Mouse (Mus musculus): ENCODE results near the gene Usp36. TPM values are rescaled to one million over a fixed set of nuclear protein-coding genes. Genes with fewer than 3 reads are reported as not detected.

Usp36 gene
- total and polyA plus RNA-seq, 2 experiments from 2014 or later: 12.6 to 19.7 TPM

- Histone ChIP-seq H3K9ac (replicated peaks; ENCODE audit: low read length) (no peak overlapping the region), H3K27ac (no peak overlapping the region), H3K9me3 (ENCODE audit: low read length) (no peaks in the 10 kb centered on the region), H3K4me3 (ENCODE audit: low read length) (no peak overlapping the region), H3K4me1 (ENCODE audit: insufficient read depth, low read length) (no peaks in the 10 kb centered on the region), H3K27me3 (ENCODE audit: insufficient read depth, low read length) (no peaks in the 10 kb centered on the region), H3K4me2 (ENCODE audit: low read depth, low read length) (no peak overlapping the region), H3K36me3 (ENCODE audit: insufficient read depth, low read length) (no peaks in the 10 kb centered on the region)
- DNase-seq (ENCODE audit: low spot score) (no peak), ATAC-seq (no peak)
- WGBS: 51% methylated on average over 6 of the region's 6 CpGs
- no peak for TF ChIP-seq CTCF (IDR thresholded peaks at IDR 0.05; ENCODE audit: low read depth)
These were observed 67.6 kb downstream of the Usp36 start for GRCm38 (mm10) chr11:118222351-118222885.

DNA sequence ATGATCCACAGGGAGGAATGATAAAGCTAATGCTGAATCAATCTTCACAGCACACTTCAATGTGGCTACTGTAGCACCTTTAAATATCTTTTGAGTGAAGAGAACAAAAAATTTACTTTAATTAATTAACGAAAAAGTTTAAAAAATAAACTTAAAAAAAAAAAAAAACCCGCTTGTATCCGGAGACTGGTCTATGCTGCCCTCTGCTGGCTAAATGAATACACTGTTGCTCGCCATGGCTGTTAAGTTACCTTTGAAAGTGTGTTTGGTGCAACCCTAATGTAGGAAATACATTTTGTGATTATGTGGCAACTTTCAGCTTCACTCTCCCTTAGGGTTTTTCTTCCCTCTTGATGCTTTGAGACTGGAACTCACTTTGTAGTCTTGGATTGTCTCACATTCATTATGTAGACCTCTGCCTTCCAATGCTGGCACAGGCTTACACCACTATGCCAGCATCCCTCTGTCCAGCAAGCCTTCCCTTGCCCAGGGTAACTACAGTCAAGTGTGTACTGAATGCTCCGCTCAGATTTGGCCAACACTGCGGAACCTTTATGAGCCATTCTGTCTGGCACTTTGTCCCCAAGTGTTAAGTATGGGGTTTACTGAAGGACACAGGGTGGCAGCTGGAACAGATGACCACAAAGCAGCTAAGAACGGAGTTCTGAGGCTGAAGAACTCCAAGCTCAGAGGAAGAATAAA is 69.3 kb downstream of the Usp36 start:
- DNase-seq (ENCODE audit: low spot score): peak; percentile 90
- peak; percentile 76; the same call in 1 of the 2 replicates for ATAC-seq
- peak overlapping the region; percentile 8; the same call in 1 of the 2 replicates for H3K27ac ChIP-seq
- H3K36me3 ChIP-seq (ENCODE audit: insufficient read depth, low read length): no peaks in the 10 kb centered on the region
- no peaks in the 10 kb centered on the region for H3K9me3 ChIP-seq (ENCODE audit: low read length)
- H3K4me2 ChIP-seq (ENCODE audit: low read depth, low read length): no peak overlapping the region
- H3K4me3 ChIP-seq (ENCODE audit: low read length): no peak overlapping the region
- no peaks in the 10 kb centered on the region for H3K27me3 ChIP-seq (ENCODE audit: insufficient read depth, low read length)
- no peaks in the 10 kb centered on the region for H3K4me1 ChIP-seq (ENCODE audit: insufficient read depth, low read length)
- 19% methylated on average over 7 of the region's 7 CpGs for WGBS
- H3K9ac ChIP-seq (replicated peaks; ENCODE audit: low read length): no peak overlapping the region
- peak; percentile 83 for TF ChIP-seq CTCF (IDR thresholded peaks at IDR 0.05; ENCODE audit: low read depth)

GRCm38 (mm10) chr11:118219066-118219465 is 71.0 kb downstream of the Usp36 start:
- Histone ChIP-seq H3K9me3 (ENCODE audit: low read length) (no peaks in the 10 kb centered on the region), H3K4me2 (ENCODE audit: low read depth, low read length) (no peak overlapping the region), H3K36me3 (ENCODE audit: insufficient read depth, low read length) (no peaks in the 10 kb centered on the region), H3K27ac (no peak overlapping the region), H3K4me3 (ENCODE audit: low read length) (no peak overlapping the region), H3K4me1 (ENCODE audit: insufficient read depth, low read length) (no peaks in the 10 kb centered on the region), H3K9ac (replicated peaks; ENCODE audit: low read length) (no peak overlapping the region), H3K27me3 (ENCODE audit: insufficient read depth, low read length) (no peaks in the 10 kb centered on the region)
- 89% methylated on average over 4 of the region's 4 CpGs for WGBS
- no peak for ATAC-seq
- DNase-seq (ENCODE audit: low spot score): no peak
- no peak for TF ChIP-seq CTCF (IDR thresholded peaks at IDR 0.05; ENCODE audit: low read depth)

GRCm38 (mm10) chr11:118216468-118216867 is 73.6 kb downstream of the Usp36 start:
- no peak overlapping the region for H3K4me3 ChIP-seq (ENCODE audit: low read length)
- no peak overlapping the region for H3K27ac ChIP-seq
- DNase-seq (ENCODE audit: low spot score) (no peak), ATAC-seq (no peak)
- no peak overlapping the region for H3K4me2 ChIP-seq (ENCODE audit: low read depth, low read length)
- H3K27me3 ChIP-seq (ENCODE audit: insufficient read depth, low read length): no peaks in the 10 kb centered on the region
- no peaks in the 10 kb centered on the region for H3K9me3 ChIP-seq (ENCODE audit: low read length)
- H3K9ac ChIP-seq (replicated peaks; ENCODE audit: low read length): no peak overlapping the region
- H3K4me1 ChIP-seq (ENCODE audit: insufficient read depth, low read length): peaks cover 19% of the 10 kb centered on the region
- H3K36me3 ChIP-seq (ENCODE audit: insufficient read depth, low read length): no peaks in the 10 kb centered on the region
- WGBS: 85% methylated on average over 6 of the region's 6 CpGs
- TF ChIP-seq CTCF (IDR thresholded peaks at IDR 0.05; ENCODE audit: low read depth): no peak

- no peaks in the 10 kb centered on the region for H3K9me3 ChIP-seq (ENCODE audit: low read length)
- DNase-seq (ENCODE audit: low spot score): no peak
- H3K27me3 ChIP-seq (ENCODE audit: insufficient read depth, low read length): no peaks in the 10 kb centered on the region
- no peak overlapping the region for H3K27ac ChIP-seq
- WGBS: 80% methylated on average over 5 of the region's 5 CpGs
- H3K4me2 ChIP-seq (ENCODE audit: low read depth, low read length): no peak overlapping the region
- TF ChIP-seq CTCF (IDR thresholded peaks at IDR 0.05; ENCODE audit: low read depth): no peak
- no peak for ATAC-seq
- H3K4me1 ChIP-seq (ENCODE audit: insufficient read depth, low read length): peaks cover 23% of the 10 kb centered on the region
- no peaks in the 10 kb centered on the region for H3K36me3 ChIP-seq (ENCODE audit: insufficient read depth, low read length)
- no peak overlapping the region for H3K9ac ChIP-seq (replicated peaks; ENCODE audit: low read length)
- no peak overlapping the region for H3K4me3 ChIP-seq (ENCODE audit: low read length)
These were observed 74.1 kb downstream of the Usp36 start for GRCm38 (mm10) chr11:118215928-118216458.

DNA sequence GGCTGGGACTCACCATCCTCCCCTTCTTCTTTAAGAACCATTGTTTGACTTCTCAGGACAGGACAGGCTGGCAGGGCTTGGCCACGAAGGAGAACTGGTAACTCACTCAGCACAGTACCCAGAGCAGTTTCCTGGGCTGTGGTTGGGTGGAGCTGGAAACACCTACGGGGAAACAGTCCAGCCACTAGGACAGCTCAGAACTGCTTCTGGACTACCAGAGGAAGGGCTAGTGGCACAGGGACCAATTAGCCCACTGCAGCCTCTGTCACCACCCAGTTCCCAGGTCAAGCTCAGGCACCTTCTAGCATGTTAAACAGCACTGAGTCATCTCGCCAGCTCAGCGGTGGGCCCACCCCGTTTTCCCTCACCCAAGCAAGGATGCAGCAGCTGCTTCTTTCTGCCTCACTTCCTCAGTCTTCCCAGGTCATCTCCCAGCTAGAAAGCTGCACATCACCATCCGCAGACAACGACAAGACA is 77.4 kb downstream of the Usp36 start:
- Histone ChIP-seq H3K36me3 (ENCODE audit: insufficient read depth, low read length) (no peaks in the 10 kb centered on the region), H3K27me3 (ENCODE audit: insufficient read depth, low read length) (no peaks in the 10 kb centered on the region), H3K4me2 (ENCODE audit: low read depth, low read length) (no peak overlapping the region), H3K9me3 (ENCODE audit: low read length) (no peaks in the 10 kb centered on the region), H3K4me3 (ENCODE audit: low read length) (no peak overlapping the region), H3K9ac (replicated peaks; ENCODE audit: low read length) (no peak overlapping the region), H3K4me1 (ENCODE audit: insufficient read depth, low read length) (peaks cover 54% of the 10 kb centered on the region), H3K27ac (peak overlapping the region; percentile 61; the same call in 1 of the 2 replicates)
- WGBS: 54% methylated on average over 7 of the region's 7 CpGs
- ATAC-seq: no peak
- TF ChIP-seq CTCF (IDR thresholded peaks at IDR 0.05; ENCODE audit: low read depth): no peak
- DNase-seq (ENCODE audit: low spot score): no peak

Measured in hindbrain, postnatal 0 days (tissue).